Comparison of ENCODE assay signal across 8 mouse cellular contexts in genomic region chr3:57511816-57512586, GRCm38 (mm10).
A peak's percentile ranks its signal among the peaks of the same experiment; 100 is the strongest.
DNase-seq lines count a peak whose midpoint lies in the region; ATAC-seq lines count a peak whose summit lies in the region.

No protein-coding gene starts in this region.

- no peak overlapping the region for H3K9ac ChIP-seq in hindbrain, embryonic 16.5 days (ENCODE audit: low read depth, low read length)
- no peak overlapping the region for H3K9ac ChIP-seq in hindbrain, embryonic 13.5 days

- peak; percentile 65 for DNase-seq in 3T3-L1 (ENCODE audit: low read depth, low spot score)
- peak; percentile 78 for DNase-seq in adrenal gland, adult 2 months
- DNase-seq in kidney, postnatal 36 days: peak; percentile 38 to 62
- no peak for DNase-seq in thymus, postnatal 4 days
- DNase-seq in B cell, adult 2 months: no peak
- DNase-seq in spleen, postnatal 10 days (ENCODE audit: low spot score in 2 of 2): no peak

- H3K27ac ChIP-seq in hindbrain, embryonic 16.5 days (ENCODE audit: low read depth, low read length): no peak overlapping the region
- H3K27ac ChIP-seq in hindbrain, embryonic 13.5 days: no peak overlapping the region

- no peaks in the 10 kb centered on the region for H3K36me3 ChIP-seq in hindbrain, embryonic 16.5 days (ENCODE audit: control insufficient read depth, insufficient read depth, low read length)
- no peaks in the 10 kb centered on the region for H3K36me3 ChIP-seq in hindbrain, embryonic 13.5 days

- ATAC-seq in hindbrain, embryonic 16.5 days: no peak
- no peak for ATAC-seq in hindbrain, embryonic 13.5 days (ENCODE audit: low FRiP score)

- WGBS in hindbrain, embryonic 16.5 days: 64% methylated on average over 18 of the region's 18 CpGs
- 74% methylated on average over 18 of the region's 18 CpGs for WGBS in hindbrain, embryonic 13.5 days

- no peak overlapping the region for H3K4me3 ChIP-seq in hindbrain, embryonic 16.5 days (ENCODE audit: low read length)
- H3K4me3 ChIP-seq in hindbrain, embryonic 13.5 days: no peak overlapping the region

- no peaks in the 10 kb centered on the region for H3K27me3 ChIP-seq in hindbrain, embryonic 16.5 days (replicated peaks; ENCODE audit: control insufficient read depth, insufficient read depth, low read length)
- H3K27me3 ChIP-seq in hindbrain, embryonic 13.5 days: no peaks in the 10 kb centered on the region

- H3K4me2 ChIP-seq in hindbrain, embryonic 16.5 days (ENCODE audit: low read length): peak overlapping the region; percentile 16; the same call in 1 of the 2 replicates
- no peak overlapping the region for H3K4me2 ChIP-seq in hindbrain, embryonic 13.5 days

- H3K9me3 ChIP-seq in hindbrain, embryonic 16.5 days (ENCODE audit: control insufficient read depth, low read length): no peaks in the 10 kb centered on the region
- H3K9me3 ChIP-seq in hindbrain, embryonic 13.5 days: no peaks in the 10 kb centered on the region

- peaks cover 4% of the 10 kb centered on the region; the same call in 1 of the 2 replicates for H3K4me1 ChIP-seq in hindbrain, embryonic 16.5 days (ENCODE audit: control insufficient read depth, insufficient read depth, low read depth, low read length)
- 0 out of 2 replicates have a peak, but pooled peaks cover 3% of the 10 kb centered on the region for H3K4me1 ChIP-seq in hindbrain, embryonic 13.5 days (replicated peaks)

Comparison
In these comparisons a context has a peak if more than half of its experiments do, and no peak if none do; other contexts are left out.
1. DNase-seq: peak in 3T3-L1 (single experiment), adrenal gland, adult 2 months (single experiment) and kidney, postnatal 36 days (2 of 2); none in thymus, postnatal 4 days (single experiment), B cell, adult 2 months (0 of 2) and spleen, postnatal 10 days (0 of 2).